Mouse (Mus musculus) cortical plate, adult 2 months (tissue): ENCODE data around the gene Pdss2. TPM values are rescaled to one million over a fixed set of nuclear protein-coding genes. Genes with fewer than 3 reads are reported as not detected.

Experiments used
- H3K27ac ChIP-seq: fragments of 200-500 bp; 2 replicates; pipeline ENCODE4 v1.5.1; 2012; ENCODE audit warnings: low read length, control low read depth, inconsistent platforms; ENCODE audit not compliant: insufficient read depth
- H3K4me1 ChIP-seq: fragments of 200-500 bp; 2 replicates; pipeline ENCODE4 v1.6.1; 2011; ENCODE audit warnings: low read length; ENCODE audit not compliant: control insufficient read depth, insufficient read depth
- H3K4me3 ChIP-seq: fragments of 200-500 bp; 2 replicates; pipeline ENCODE4 v1.5.1; 2011; ENCODE audit warnings: mild to moderate bottlenecking, low read length, control low read depth; ENCODE audit not compliant: insufficient read depth
- CTCF ChIP-seq: fragments of 200-500 bp; IDR thresholded peaks from 2 replicates; pipeline ENCODE4 v1.5.1; 2011; ENCODE audit warnings: mild to moderate bottlenecking, control low read depth, low read length; ENCODE audit not compliant: insufficient read depth; ENCODE audit errors: extremely low read depth
- POLR2A ChIP-seq: fragments of 200-500 bp; IDR thresholded peaks from 2 replicates; pipeline ENCODE4 v1.6.1; 2011; ENCODE audit warnings: mild to moderate bottlenecking, low read length, control low read depth; ENCODE audit not compliant: insufficient read depth; ENCODE audit errors: extremely low read depth
- polyA plus RNA-seq: library from polyadenylated mRNA; depleted of rRNA; stranded (reverse); fragments of >200 nt; gene quantifications from 2 replicates; pipeline ENCODE4 v1.2.3, GENCODE M21; 2012; rRNA removed

Pdss2 gene
- polyA plus RNA-seq = 12.1 and 14.0 TPM in 2 replicates

DNA sequence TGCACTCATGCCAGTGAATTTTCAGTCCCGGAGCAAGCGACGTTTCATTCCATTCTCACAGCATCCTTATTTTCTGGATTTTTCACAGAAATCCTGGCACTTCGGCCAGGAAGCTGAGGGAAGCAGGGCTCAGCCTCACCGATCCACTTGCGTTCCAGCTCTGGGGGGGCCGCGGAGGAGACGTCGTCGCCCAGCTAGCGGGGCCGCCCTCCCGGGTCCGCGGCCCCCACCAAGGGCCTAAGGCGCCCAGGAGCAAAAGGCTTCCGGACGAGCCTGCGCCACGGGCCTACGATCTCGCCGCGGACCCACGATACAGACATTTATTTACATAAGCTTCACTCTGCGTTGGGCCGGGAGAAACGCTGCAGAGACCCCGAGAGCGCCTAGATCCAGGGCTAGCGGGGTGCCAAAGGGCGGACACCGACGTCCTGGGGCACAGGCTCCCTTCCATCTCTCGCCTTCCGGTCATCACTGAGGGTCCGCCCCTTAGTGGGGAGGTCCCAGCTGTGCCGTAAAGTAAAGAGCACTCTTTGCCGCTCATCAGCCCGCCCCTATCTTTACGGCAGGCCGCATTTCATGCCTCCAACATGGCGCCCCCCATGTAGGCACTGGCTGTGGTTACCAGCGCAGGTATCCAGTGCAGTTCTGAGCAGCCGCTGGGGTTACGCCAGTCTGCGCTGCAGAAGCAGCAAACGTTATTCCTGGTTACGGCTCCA lies at the start of gene Pdss2:
TSS of gene Pdss2 (plus strand) at position 577 of the 716 bp plus-strand sequence.
- peak within 1 kb of the TSS; percentile 96 for H3K27ac ChIP-seq
- TF ChIP-seq POLR2A = peak; percentile 98
- no peak for TF ChIP-seq CTCF
- H3K4me1 ChIP-seq = peaks cover 2% of the 10 kb centered on the region; the same call in 1 of the 2 replicates
- H3K4me3 ChIP-seq = peak within 1 kb of the TSS; percentile 88

DNA sequence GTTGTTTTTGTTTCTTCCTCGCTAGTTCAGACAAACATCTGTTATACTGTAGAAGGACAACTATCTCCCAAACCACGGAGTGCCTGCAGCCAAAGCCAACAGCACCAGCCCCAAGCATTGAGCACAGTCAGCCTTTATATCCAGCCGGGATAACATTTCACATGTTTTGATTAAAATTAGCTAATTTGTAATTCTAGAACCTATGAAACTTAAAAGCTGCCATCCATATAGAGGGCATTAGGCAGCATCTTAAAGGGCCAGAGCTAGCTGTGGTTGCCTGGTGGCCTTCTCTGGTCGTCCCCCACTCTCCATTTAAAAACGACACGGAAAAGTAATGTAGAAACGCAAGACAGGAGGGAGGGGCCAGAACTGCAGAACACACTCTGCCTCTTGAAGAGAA lies 49.2 kb upstream of the Pdss2 start:
- Histone ChIP-seq H3K4me1 (peaks cover 3% of the 10 kb centered on the region), H3K4me3 (peak overlapping the region; percentile 65), H3K27ac (no peak overlapping the region)
- no peak for TF ChIP-seq POLR2A
- no peak for TF ChIP-seq CTCF

DNA sequence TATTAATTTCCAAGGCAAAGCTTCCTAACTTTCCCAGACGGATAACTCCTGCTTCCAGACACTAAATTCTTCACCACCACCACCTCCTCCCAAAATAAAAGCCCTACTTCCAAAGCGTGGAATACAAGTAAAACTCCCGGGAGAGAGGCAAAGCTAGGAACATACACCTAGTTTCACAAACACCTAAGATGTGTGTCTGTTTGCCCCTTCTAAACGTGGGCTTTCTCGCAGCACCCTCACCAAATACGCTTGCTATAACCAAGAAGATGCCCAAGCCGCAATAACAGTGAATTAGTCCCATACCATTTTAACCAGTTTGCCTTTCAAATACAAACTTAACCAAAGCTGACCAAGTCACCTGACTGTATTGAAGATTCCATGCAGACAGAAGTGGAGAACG lies 48.7 kb upstream of the Pdss2 start:
- H3K27ac ChIP-seq = no peak overlapping the region

DNA sequence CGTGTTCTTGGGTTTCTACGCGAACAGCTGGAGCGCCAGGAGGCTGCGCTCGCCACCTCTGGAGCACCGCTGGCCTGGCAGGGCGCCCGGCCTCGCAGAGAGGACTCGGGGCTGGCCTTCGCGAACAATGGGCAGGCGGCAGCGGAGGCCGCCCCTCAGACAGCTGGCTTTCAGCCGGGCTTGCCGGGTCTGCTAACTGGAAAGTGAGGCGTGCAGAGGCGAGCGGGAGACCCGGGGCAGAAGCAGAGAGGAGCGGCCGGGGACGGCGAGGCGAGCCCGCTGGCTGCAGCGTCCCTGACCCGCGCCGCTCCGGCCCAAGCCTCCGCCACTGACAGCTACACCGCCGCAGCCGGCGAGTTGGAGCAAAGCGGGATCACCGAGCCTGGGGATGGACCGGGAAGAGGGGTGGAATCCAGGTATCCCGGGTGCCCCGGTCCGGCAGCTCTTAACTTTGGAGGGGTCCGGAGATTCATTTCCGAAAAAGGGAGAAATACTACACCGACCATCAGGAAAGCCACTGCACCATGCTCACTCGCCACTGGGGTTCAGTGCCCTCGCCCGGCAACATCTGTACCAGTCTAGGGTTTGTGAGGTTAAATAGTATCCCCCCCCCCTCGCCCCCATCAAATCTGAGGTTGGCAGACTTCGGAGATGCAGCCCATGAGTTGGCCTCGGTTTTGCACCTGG lies 48.0 kb upstream of the Pdss2 start:
- peak overlapping the region; percentile 48 for H3K27ac ChIP-seq
- peaks cover 2% of the 10 kb centered on the region; the same call in 1 of the 2 replicates for H3K4me1 ChIP-seq
- TF ChIP-seq POLR2A (no peak), CTCF (no peak)
- peak overlapping the region; percentile 65 for H3K4me3 ChIP-seq

More for the DNA sequence above, 48.7 kb upstream of the Pdss2 start:
- Histone ChIP-seq H3K4me3 (peak overlapping the region; percentile 65), H3K4me1 (peaks cover 3% of the 10 kb centered on the region)
- TF ChIP-seq CTCF (no peak), POLR2A (no peak)

DNA sequence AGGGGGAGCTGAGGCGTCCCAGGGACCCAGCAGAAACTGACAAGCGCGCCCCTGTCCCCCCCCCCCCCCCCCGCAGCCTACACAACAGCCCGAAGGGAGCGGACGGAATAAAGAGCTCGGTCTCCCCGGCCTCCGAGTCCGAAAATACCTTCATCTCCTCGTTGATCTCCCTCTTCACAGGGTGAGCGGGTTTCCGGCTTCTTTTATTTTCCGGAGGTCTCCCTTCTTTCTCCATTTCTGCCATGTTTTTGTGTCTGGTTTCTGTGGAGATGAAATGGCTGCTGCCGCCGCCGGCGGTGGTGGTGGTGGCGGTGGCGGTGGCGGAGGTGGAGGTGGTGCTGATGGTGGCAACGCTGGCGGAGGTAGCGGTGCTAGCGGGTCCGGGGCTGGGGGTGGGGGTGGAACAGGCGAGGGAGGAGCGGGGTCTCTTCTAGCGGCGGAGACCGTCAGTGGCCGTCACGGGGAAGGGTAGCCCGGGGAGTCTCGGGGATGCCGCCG lies 47.4 kb upstream of the Pdss2 start:
- TF ChIP-seq POLR2A (no peak), CTCF (no peak)
- H3K4me1 ChIP-seq = peaks cover 2% of the 10 kb centered on the region; the same call in 1 of the 2 replicates
- peak overlapping the region; percentile 65 for H3K4me3 ChIP-seq
- peak overlapping the region; percentile 97 for H3K27ac ChIP-seq

DNA sequence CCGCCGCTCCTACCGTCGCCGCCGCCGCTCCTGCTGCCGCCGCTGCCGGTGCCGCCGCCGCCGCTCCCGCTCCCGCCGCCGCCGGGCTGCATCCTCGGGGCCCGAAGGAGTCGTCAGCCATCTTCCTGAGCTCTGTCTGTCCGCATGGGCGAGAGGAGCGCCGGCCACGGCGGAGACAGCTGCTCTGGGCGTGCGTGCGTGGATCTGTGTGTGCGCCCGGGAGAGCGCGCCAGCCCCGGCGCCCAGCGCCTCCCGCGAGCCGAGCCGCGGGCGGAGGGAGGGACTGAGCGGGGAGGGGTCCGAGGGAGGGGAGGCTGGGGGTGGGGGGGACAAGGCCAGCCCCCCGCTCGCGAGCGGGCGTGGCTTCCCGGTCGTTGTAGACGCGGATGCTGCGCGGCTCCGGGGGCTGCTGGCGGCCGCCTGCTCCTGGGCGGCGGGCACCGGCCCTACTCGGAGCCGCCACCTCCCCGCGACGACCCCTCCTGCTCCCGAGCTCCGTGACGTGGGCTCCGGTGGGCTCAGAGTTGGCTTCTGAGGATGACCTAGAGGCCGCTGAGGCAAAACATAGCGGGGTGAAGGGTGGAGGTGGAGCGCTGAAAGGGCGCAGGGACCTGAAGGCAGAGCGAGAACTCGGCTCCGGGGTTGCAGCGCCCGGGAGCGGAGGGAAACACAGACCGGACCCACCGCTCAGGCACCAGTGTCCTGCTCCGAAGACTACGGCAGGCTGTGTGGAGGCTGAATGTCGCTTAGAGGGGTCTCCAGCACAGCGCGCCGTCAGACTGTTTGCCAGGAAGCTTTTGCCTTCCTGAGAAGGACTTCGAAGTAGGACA lies 46.7 kb upstream of the Pdss2 start, which contains the start of the genes Sobp and 9030612E09Rik:
TSS of gene Sobp (minus strand) at position 205 of the 830 bp plus-strand sequence.
TSS of gene 9030612E09Rik (plus strand) at position 379 of the 830 bp plus-strand sequence.
- TF ChIP-seq POLR2A (peak; percentile 57; the same call in 1 of the 2 replicates), CTCF (no peak)
- Histone ChIP-seq H3K4me1 (no peaks in the 10 kb centered on the region; the same call in 1 of the 2 replicates), H3K27ac (peak within 1 kb of the TSS; percentile 97)

DNA sequence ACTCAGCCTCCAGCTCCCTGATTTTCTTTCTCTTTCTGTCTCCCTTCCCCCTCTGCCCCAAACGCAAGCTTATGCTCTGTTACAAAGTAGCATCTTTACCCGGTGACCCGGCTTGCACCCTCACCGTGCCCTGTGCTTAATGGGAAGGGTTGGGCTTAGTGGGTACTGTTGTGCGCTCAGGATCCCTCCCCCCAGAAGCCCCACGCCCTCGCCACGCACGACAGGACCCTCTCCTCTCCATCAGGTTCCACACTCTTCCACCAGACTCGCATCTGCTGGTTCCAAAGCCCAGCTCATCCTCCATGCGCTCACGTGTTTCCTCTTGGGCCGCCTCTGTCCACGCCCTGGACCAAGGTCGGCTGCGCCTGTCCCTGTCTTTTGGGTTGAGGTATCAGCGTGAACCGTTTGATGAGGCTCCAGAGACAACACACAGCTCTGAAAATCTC lies 46.1 kb upstream of the Pdss2 start:
- H3K27ac ChIP-seq = peak overlapping the region; percentile 60; the same call in 1 of the 2 replicates
- peak overlapping the region; percentile 65 for H3K4me3 ChIP-seq
- no peaks in the 10 kb centered on the region; the same call in 1 of the 2 replicates for H3K4me1 ChIP-seq
- no peak; the same call in 1 of the 2 replicates for TF ChIP-seq POLR2A
- TF ChIP-seq CTCF = no peak

More for the DNA sequence above, 46.7 kb upstream of the Pdss2 start, which contains the start of the genes Sobp and 9030612E09Rik:
- peak within 1 kb of the TSS; percentile 65 for H3K4me3 ChIP-seq

DNA sequence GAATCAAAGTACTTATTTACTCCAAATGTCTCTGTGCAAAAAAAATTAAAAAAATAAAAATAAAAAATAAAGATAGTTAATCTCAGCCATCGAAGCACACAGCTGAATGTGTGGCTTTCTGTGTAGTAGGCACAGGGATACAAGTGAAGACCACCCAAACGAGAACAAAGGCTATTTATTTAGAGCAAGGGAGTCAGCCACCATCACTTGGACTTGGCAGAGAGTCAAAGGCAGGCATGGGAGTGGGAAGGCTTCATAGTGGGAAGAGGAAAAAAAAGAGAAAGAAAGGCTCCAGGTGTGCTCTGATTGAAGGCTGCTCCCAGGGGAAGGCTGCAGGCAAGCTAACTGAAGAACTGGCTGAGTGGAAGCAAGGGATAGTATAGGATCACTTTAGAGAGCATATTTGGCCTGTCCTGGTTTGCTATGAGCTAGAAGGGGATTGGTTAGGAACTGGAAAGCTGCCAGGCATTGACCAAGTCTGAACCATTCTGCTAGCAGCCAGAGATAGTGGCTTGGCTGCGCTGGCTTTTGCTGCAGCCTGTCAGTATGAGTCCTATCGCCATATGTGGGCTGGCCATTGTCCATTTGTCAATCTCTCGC lies 40.9 kb upstream of the Pdss2 start:
- Histone ChIP-seq H3K27ac (no peak overlapping the region), H3K4me1 (no peaks in the 10 kb centered on the region; the same call in 1 of the 2 replicates), H3K4me3 (no peak overlapping the region)
- TF ChIP-seq POLR2A (no peak), CTCF (no peak)
